Mouse (Mus musculus) hindbrain, embryonic 12.5 days (tissue): Measurements from ENCODE around the gene Aars2. TPM values are rescaled to one million over a fixed set of nuclear protein-coding genes. Genes with fewer than 3 reads are reported as not detected.

ENCODE experiments used
- ATAC-seq: fragments of 200-750 bp; cut with Nextera tagmentation; 2 replicates; pipeline ENCODE4 v1.8.0; 2017; ENCODE audit warnings: moderate TSS enrichment; ENCODE audit not compliant: low FRiP score
- H3K27ac ChIP-seq: fragments of 300-500 bp; sonication (generic); 2 replicates; pipeline ENCODE4 v1.5.1; 2016; ENCODE audit warnings: mild to moderate bottlenecking
- H3K27me3 ChIP-seq: fragments of 300-500 bp; sonication (generic); 2 replicates; pipeline ENCODE4 v1.6.1; 2016; ENCODE audit warnings: mild to moderate bottlenecking
- H3K36me3 ChIP-seq: fragments of 300-500 bp; sonication (generic); 2 replicates; pipeline ENCODE4 v1.6.1; 2016; ENCODE audit warnings: mild to moderate bottlenecking
- H3K4me1 ChIP-seq: fragments of 300-500 bp; sonication (generic); 2 replicates; pipeline ENCODE4 v1.6.1; 2016
- H3K4me2 ChIP-seq: fragments of 300-500 bp; sonication (generic); replicated peaks from 2 replicates; pipeline ENCODE4 v1.6.1; 2016; ENCODE audit warnings: mild to moderate bottlenecking
- H3K4me3 ChIP-seq: fragments of 300-500 bp; sonication (generic); 2 replicates; pipeline ENCODE4 v1.5.1; 2016; ENCODE audit warnings: mild to moderate bottlenecking
- H3K9ac ChIP-seq: fragments of 300-500 bp; sonication (generic); 2 replicates; pipeline ENCODE4 v1.6.1; 2016; ENCODE audit warnings: mild to moderate bottlenecking, moderate library complexity
- H3K9me3 ChIP-seq: fragments of 300-500 bp; sonication (generic); replicated peaks from 2 replicates; pipeline ENCODE4 v1.6.1; 2016; ENCODE audit warnings: mild to moderate bottlenecking
- WGBS: fragments of 180-500 bp; shearing (Covaris S2); methylation state at CpG from one replicate; pipeline ENCODE4 v1.1.7; 2016; 5-methylcytosine and 5-hydroxymethylcytosine counted together
- polyA plus RNA-seq: library from polyadenylated mRNA; unstranded; fragments of >200 nt; fragmentation: Nextera tagmentation; extraction: Ambion mirVana; gene quantifications from 2 replicates; pipeline ENCODE4 v1.2.1, GENCODE M21; 2016

The Aars2 gene
- polyA plus RNA-seq, 1 experiment from 2014 or later, result 23.0 TPM

DNA sequence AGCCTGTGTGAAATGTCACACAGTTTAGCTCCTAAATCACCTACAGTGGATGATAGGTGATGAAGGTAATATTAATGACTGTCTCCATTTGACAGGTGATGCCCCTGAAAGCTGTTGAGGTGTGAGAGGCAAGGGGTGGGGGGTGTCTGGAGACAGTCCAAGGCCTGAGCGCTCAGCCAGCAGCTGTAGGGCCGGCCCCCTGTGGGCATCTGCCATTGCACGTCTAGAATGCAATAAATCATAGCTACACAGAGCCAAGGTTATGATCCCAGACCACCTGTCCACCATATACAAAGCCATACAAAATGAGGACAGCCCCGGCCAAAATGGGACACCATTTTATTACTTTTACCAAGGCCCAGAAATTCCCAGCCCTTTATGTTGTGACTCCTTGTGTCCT, 18.3 kb downstream of the Aars2 start:
- Histone ChIP-seq H3K4me1 (peaks cover 14% of the 10 kb centered on the region), H3K27me3 (peaks cover 31% of the 10 kb centered on the region), H3K4me3 (no peak overlapping the region), H3K9me3 (no peaks in the 10 kb centered on the region), H3K4me2 (no peak overlapping the region), H3K27ac (no peak overlapping the region), H3K9ac (no peak overlapping the region), H3K36me3 (peaks cover 12% of the 10 kb centered on the region)
- WGBS, result 60% methylated on average over 4 of the region's 4 CpGs
- ATAC-seq, result no peak

GRCm38 (mm10) chr17:45526571-45526970, 19.9 kb downstream of the Aars2 start:
- Histone ChIP-seq H3K9ac (no peak overlapping the region), H3K4me1 (peaks cover 14% of the 10 kb centered on the region), H3K9me3 (no peaks in the 10 kb centered on the region), H3K36me3 (no peaks in the 10 kb centered on the region), H3K4me2 (no peak overlapping the region), H3K27me3 (peaks cover 40% of the 10 kb centered on the region), H3K4me3 (no peak overlapping the region), H3K27ac (no peak overlapping the region)
- 21% methylated on average over 5 of the region's 5 CpGs for WGBS
- ATAC-seq, result no peak

DNA sequence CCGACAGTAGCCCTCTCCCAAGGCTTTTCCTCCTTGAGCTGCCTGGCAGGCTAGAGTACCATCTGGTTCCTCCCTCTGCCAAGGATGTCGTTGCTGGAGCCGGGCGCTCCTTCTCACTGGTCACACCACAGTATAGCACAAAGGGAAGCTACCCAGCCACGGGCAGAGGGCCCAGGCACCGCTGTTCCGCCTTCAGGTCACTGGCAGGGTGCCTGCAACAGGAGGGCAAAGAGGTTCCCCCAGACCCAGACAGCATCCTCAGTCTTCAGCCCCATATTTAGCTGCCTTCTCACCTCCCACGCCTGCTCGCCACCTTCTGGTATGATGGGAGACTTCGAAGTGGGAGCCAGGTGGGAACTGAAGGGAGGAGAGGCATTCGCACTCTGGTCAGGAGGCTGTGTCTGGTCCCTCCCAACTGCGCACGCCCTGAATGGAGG, 23.7 kb downstream of the Aars2 start:
- ATAC-seq, result no peak
- no peak overlapping the region for H3K4me3 ChIP-seq
- H3K27me3 ChIP-seq, result peaks cover 57% of the 10 kb centered on the region

GRCm38 (mm10) chr17:45532896-45533295, 26.3 kb downstream of the Aars2 start:
- 59% methylated on average over 15 of the region's 15 CpGs for WGBS

More for the DNA sequence above, 23.7 kb downstream of the Aars2 start:
- Histone ChIP-seq H3K4me1 (no peaks in the 10 kb centered on the region), H3K4me2 (no peak overlapping the region), H3K36me3 (no peaks in the 10 kb centered on the region), H3K9me3 (no peaks in the 10 kb centered on the region), H3K9ac (no peak overlapping the region), H3K27ac (no peak overlapping the region)
- 45% methylated on average over 13 of the region's 13 CpGs for WGBS

DNA sequence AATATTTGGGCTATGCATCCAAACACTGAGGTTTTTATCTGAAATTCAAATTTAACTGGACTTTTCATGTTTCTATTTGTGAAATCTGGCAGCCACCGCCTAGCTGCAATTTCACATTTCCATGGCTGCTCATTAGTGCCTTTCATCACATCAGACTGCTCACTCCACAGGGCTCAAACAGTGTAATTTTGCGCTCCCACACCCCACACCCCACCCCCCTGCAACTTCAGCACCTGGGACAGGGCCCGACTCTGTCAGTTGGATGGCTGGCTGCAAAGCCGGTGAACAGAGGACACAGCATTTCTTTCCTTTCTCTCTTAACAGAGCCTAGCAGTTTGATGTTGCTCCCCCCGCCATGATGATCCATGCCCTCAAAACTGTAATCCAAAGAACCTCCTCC, 29.6 kb downstream of the Aars2 start:
- Histone ChIP-seq H3K4me3 (no peak overlapping the region), H3K27ac (no peak overlapping the region), H3K36me3 (no peaks in the 10 kb centered on the region), H3K27me3 (peaks cover 78% of the 10 kb centered on the region), H3K4me2 (no peak overlapping the region), H3K4me1 (no peaks in the 10 kb centered on the region), H3K9ac (no peak overlapping the region), H3K9me3 (no peaks in the 10 kb centered on the region)
- WGBS, result 18% methylated on average over 5 of the region's 5 CpGs
- no peak for ATAC-seq

More at GRCm38 (mm10) chr17:45532896-45533295, 26.3 kb downstream of the Aars2 start:
- H3K4me2 ChIP-seq, result no peak overlapping the region
- H3K4me1 ChIP-seq, result no peaks in the 10 kb centered on the region
- peaks cover 74% of the 10 kb centered on the region for H3K27me3 ChIP-seq
- H3K4me3 ChIP-seq, result no peak overlapping the region
- H3K9me3 ChIP-seq, result no peaks in the 10 kb centered on the region
- H3K27ac ChIP-seq, result no peak overlapping the region
- ATAC-seq, result no peak
- no peak overlapping the region for H3K9ac ChIP-seq
- no peaks in the 10 kb centered on the region for H3K36me3 ChIP-seq

GRCm38 (mm10) chr17:45538394-45538793, 31.8 kb downstream of the Aars2 start:
- H3K36me3 ChIP-seq, result no peaks in the 10 kb centered on the region
- no peak overlapping the region for H3K9ac ChIP-seq
- H3K27me3 ChIP-seq, result peaks cover 82% of the 10 kb centered on the region
- H3K27ac ChIP-seq, result no peak overlapping the region
- WGBS, result 62% methylated on average over 4 of the region's 4 CpGs
- no peaks in the 10 kb centered on the region for H3K9me3 ChIP-seq
- H3K4me2 ChIP-seq, result no peak overlapping the region
- H3K4me3 ChIP-seq, result no peak overlapping the region
- H3K4me1 ChIP-seq, result no peaks in the 10 kb centered on the region; the same call in 1 of the 2 replicates
- ATAC-seq, result no peak

DNA sequence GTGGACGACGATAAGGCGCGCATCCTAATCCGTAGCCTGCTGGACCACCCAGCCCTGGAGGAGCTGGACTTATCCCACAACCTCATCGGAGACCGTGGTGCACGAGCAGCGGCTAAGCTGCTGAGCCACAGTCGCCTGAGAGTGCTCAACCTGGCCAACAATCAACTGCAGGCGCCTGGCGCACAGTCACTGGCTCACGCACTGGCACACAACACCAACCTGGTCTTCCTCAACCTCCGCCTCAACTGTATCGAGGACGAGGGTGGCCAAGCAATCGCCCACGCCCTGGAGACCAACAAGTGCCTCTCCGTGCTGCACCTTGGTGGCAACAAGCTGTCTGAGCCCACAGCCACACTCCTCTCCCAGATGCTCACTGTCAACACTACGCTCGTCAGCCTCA, 33.0 kb downstream of the Aars2 start:
- Histone ChIP-seq H3K9ac (no peak overlapping the region), H3K4me1 (peaks cover 12% of the 10 kb centered on the region), H3K27ac (no peak overlapping the region), H3K36me3 (peaks cover 4% of the 10 kb centered on the region; the same call in 1 of the 2 replicates), H3K9me3 (no peaks in the 10 kb centered on the region), H3K27me3 (peaks cover 84% of the 10 kb centered on the region), H3K4me3 (no peak overlapping the region), H3K4me2 (no peak overlapping the region)
- WGBS, result 76% methylated on average over 21 of the region's 21 CpGs
- ATAC-seq, result no peak

DNA sequence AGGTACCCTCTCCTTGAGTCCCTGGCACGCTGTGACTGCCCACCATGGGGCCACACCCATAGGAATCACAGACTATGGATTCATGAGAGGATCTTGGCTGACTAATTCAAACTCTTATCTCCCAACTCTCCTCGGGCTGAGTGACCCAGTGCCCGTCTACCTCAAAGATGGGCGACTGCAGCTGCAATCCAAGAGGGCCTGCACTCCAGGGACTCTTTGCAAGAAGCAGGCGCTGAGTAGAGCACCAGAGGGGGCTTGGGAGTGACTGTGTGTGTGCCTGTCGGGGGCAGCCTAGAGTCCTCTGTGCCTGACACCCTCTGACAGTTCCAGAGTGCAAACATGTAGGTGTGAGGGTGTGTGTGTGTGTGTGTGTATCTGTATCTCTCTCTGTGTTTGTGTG, 35.5 kb downstream of the Aars2 start:
- Histone ChIP-seq H3K27me3 (peaks cover 87% of the 10 kb centered on the region), H3K4me2 (no peak overlapping the region), H3K4me1 (peaks cover 30% of the 10 kb centered on the region), H3K9me3 (no peaks in the 10 kb centered on the region), H3K4me3 (no peak overlapping the region), H3K27ac (no peak overlapping the region), H3K36me3 (peaks cover 20% of the 10 kb centered on the region), H3K9ac (no peak overlapping the region)
- 42% methylated on average over 6 of the region's 6 CpGs for WGBS
- no peak for ATAC-seq

- Histone ChIP-seq H3K9me3 (no peaks in the 10 kb centered on the region), H3K4me1 (peaks cover 33% of the 10 kb centered on the region), H3K9ac (no peak overlapping the region), H3K4me2 (no peak overlapping the region), H3K4me3 (no peak overlapping the region), H3K27me3 (peaks cover 89% of the 10 kb centered on the region), H3K27ac (no peak overlapping the region), H3K36me3 (peaks cover 20% of the 10 kb centered on the region)
- 74% methylated on average over 2 of the region's 2 CpGs for WGBS
- no peak for ATAC-seq
Measured at GRCm38 (mm10) chr17:45542705-45543104, 36.1 kb downstream of the Aars2 start.

DNA sequence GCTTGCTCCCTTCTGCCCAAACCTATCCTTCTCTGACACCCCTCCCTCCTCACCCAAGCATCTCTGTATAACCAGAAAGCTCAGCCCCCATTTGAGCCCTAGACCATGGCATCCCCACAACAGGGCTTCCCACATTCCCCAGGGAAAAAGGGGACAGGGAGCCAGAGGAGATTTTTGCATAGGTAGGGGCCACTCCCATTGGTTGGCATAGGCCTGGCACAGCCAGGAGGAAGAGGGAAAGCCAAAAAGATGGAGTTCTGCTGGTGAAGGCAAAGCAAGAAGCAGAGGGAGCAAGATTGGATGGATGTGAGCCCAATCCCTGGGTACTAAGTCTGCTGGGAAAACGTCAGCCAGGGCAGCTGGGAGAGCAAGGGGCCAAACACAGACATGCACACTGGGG, 36.5 kb downstream of the Aars2 start:
- Histone ChIP-seq H3K36me3 (peaks cover 20% of the 10 kb centered on the region), H3K4me1 (peaks cover 37% of the 10 kb centered on the region), H3K4me3 (no peak overlapping the region), H3K27ac (no peak overlapping the region), H3K9ac (no peak overlapping the region), H3K4me2 (no peak overlapping the region), H3K9me3 (no peaks in the 10 kb centered on the region), H3K27me3 (peaks cover 89% of the 10 kb centered on the region)
- WGBS, result 26% methylated on average over 1 of the region's 1 CpGs
- ATAC-seq, result no peak

- Histone ChIP-seq H3K4me2 (peak overlapping the region; percentile 47), H3K9me3 (no peaks in the 10 kb centered on the region), H3K27ac (no peak overlapping the region), H3K36me3 (peaks cover 20% of the 10 kb centered on the region), H3K9ac (0 out of 2 replicates have a peak overlapping the region, but pooled peaks have one; percentile 38), H3K4me3 (peak overlapping the region; percentile 18; the same call in 1 of the 2 replicates), H3K4me1 (peaks cover 46% of the 10 kb centered on the region), H3K27me3 (peaks cover 84% of the 10 kb centered on the region)
- peak; percentile 18 for ATAC-seq
- WGBS, result 5% methylated on average over 24 of the region's 24 CpGs
Measured at GRCm38 (mm10) chr17:45544001-45544872, 37.6 kb downstream of the Aars2 start.

DNA sequence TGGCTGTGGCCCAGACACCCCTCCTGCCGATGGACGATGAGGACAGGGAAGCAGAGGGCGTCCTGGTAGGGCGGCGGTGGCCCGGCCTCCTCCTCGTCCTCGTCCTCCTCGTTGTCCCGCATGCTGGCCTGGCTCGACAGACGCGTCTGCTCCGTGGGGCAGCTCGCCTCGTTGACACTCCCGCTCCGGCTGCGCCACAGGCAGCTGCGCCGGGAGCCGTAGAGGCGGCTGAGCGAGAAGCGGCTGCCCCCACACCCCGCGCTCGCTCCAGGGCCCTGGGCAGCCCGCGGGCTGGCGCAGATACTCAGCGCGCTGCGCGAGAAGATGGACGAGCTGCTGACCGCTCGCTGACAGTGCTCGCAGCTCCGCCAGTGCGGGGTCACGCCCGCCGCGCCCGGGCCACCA, 38.2 kb downstream of the Aars2 start:
- ATAC-seq, result no peak
- 0 out of 2 replicates have a peak overlapping the region, but pooled peaks have one; percentile 38 for H3K9ac ChIP-seq
- H3K27me3 ChIP-seq, result peaks cover 78% of the 10 kb centered on the region
- peaks cover 20% of the 10 kb centered on the region for H3K36me3 ChIP-seq
- peak overlapping the region; percentile 47 for H3K4me2 ChIP-seq
- no peak overlapping the region for H3K27ac ChIP-seq
- 2% methylated on average over 44 of the region's 46 CpGs for WGBS
- H3K4me1 ChIP-seq, result peaks cover 48% of the 10 kb centered on the region
- peak overlapping the region; percentile 18 for H3K4me3 ChIP-seq
- no peaks in the 10 kb centered on the region for H3K9me3 ChIP-seq
